Comparison of ENCODE assay signal across 8 mouse cellular contexts in the genomic region with DNA sequence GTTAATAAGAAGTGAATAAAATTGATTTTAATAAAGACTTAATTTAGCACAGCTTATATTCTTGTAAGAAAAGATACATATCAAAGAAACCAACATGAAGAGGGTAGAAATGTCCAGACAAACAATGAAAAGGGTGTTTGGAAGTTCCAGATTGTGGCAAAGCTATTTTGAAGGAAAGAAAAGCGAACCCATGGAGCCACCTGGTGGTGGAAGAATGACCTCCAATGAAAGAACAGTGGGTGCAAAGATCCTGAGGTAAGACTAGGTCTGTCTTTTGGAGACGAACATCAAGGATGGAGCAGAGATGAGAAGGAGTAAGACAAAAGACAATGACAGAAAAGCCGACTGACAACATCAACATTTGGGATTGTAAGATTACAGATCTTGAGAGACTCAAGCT.
DNase-seq lines count a peak whose midpoint lies in the region; ATAC-seq lines count a peak whose summit lies in the region.
"Had no signal": no experiment of that assay in that cellular context is flagged by ENCODE, and none has a peak within 500 bp of the region (broad histone marks: within the 10 kb centered on the region; RNA-seq: fewer than 3 reads in every experiment).

No protein-coding gene starts in this region.

- no peak overlapping the region for H3K27ac ChIP-seq in hindbrain, embryonic 14.5 days
- H3K27ac ChIP-seq in hindbrain, embryonic 13.5 days: no peak overlapping the region
- H3K27ac ChIP-seq: hindbrain, embryonic 15.5 days had no signal

- peaks cover 3% of the 10 kb centered on the region for H3K4me1 ChIP-seq in hindbrain, embryonic 14.5 days (replicated peaks; ENCODE audit: control insufficient read depth, insufficient read depth, low read length)
- peaks cover 8% of the 10 kb centered on the region for H3K4me1 ChIP-seq in hindbrain, embryonic 13.5 days (replicated peaks)

- H3K36me3 ChIP-seq in hindbrain, embryonic 14.5 days (replicated peaks; ENCODE audit: control insufficient read depth, insufficient read depth): no peaks in the 10 kb centered on the region
- no peaks in the 10 kb centered on the region for H3K36me3 ChIP-seq in hindbrain, embryonic 13.5 days
- H3K36me3 ChIP-seq: hindbrain, embryonic 15.5 days had no signal

- WGBS in hindbrain, embryonic 14.5 days: 46% methylated on average over 3 of the region's 3 CpGs
- WGBS in hindbrain, embryonic 13.5 days: 56% methylated on average over 3 of the region's 3 CpGs

- peak; percentile 59 for DNase-seq in hindbrain, embryonic 14.5 days (ENCODE audit: low spot score)
- peak; percentile 30 for DNase-seq in urinary bladder, postnatal 14 days (ENCODE audit: low spot score)
- no peak for DNase-seq in urinary bladder, adult 2 months (ENCODE audit: low spot score)
- DNase-seq in embryo, embryonic 10.5 days (ENCODE audit: low spot score): peak; percentile 66
- no peak for DNase-seq in frontal cortex, postnatal 14 days (ENCODE audit: low spot score in 2 of 2)

- ATAC-seq in hindbrain, embryonic 14.5 days (ENCODE audit: low FRiP score): no peak
- ATAC-seq in hindbrain, embryonic 13.5 days (ENCODE audit: low FRiP score): no peak
- ATAC-seq in megakaryocyte-erythroid progenitor cell, adult 5-6 weeks (replicated peaks; ENCODE audit: low FRiP score, low TSS enrichment, poor library complexity, severe bottlenecking): no peak

- no peak overlapping the region for H3K4me2 ChIP-seq in hindbrain, embryonic 14.5 days (replicated peaks)
- no peak overlapping the region for H3K4me2 ChIP-seq in hindbrain, embryonic 13.5 days
- H3K4me2 ChIP-seq: hindbrain, embryonic 15.5 days had no signal

- no peaks in the 10 kb centered on the region for H3K9me3 ChIP-seq in hindbrain, embryonic 14.5 days (ENCODE audit: control insufficient read depth, low read length)
- H3K9me3 ChIP-seq in hindbrain, embryonic 13.5 days: no peaks in the 10 kb centered on the region
- H3K9me3 ChIP-seq: hindbrain, embryonic 15.5 days had no signal

- H3K27me3 ChIP-seq in hindbrain, embryonic 14.5 days (ENCODE audit: control insufficient read depth, insufficient read depth, low read length): no peaks in the 10 kb centered on the region
- H3K27me3 ChIP-seq in hindbrain, embryonic 13.5 days: no peaks in the 10 kb centered on the region
- H3K27me3 ChIP-seq: hindbrain, embryonic 15.5 days had no signal

- H3K4me3 ChIP-seq in hindbrain, embryonic 14.5 days (replicated peaks; ENCODE audit: low read length): no peak overlapping the region
- H3K4me3 ChIP-seq in hindbrain, embryonic 13.5 days: no peak overlapping the region
- H3K4me3 ChIP-seq: hindbrain, embryonic 15.5 days had no signal

- no peak overlapping the region for H3K9ac ChIP-seq in hindbrain, embryonic 14.5 days
- H3K9ac ChIP-seq in hindbrain, embryonic 13.5 days: no peak overlapping the region
- H3K9ac ChIP-seq: hindbrain, embryonic 15.5 days had no signal

Comparison
In these comparisons a context has a peak if more than half of its experiments do, and no peak if none do; other contexts are left out.
1. DNase-seq: peak in hindbrain, embryonic 14.5 days (single experiment), urinary bladder, postnatal 14 days (single experiment) and embryo, embryonic 10.5 days (single experiment); none in urinary bladder, adult 2 months (single experiment) and frontal cortex, postnatal 14 days (0 of 2).